In genomic region chr17:67170696-67171095, GRCm38 (mm10) we compare ENCODE assay signal across 17 mouse cellular contexts.
DNase-seq lines count a peak whose midpoint lies in the region; ATAC-seq and TF ChIP-seq lines count a peak whose summit lies in the region.
"Had no signal": no experiment of that assay in that cellular context is flagged by ENCODE, and none has a peak within 500 bp of the region (broad histone marks: within the 10 kb centered on the region; RNA-seq: fewer than 3 reads in every experiment).

No protein-coding gene starts in this region.

- no peak overlapping the region for H3K4me2 ChIP-seq in liver, postnatal 0 days (ENCODE audit: low read depth, low read length)
- H3K4me2 ChIP-seq in liver, embryonic 12.5 days, result no peak overlapping the region
- no peak overlapping the region for H3K4me2 ChIP-seq in midbrain, embryonic 13.5 days (replicated peaks)
- H3K4me2 ChIP-seq: limb, embryonic 12.5 days; lung, embryonic 15.5 days had no signal

- no peak overlapping the region for H3K4me3 ChIP-seq in liver, postnatal 0 days (ENCODE audit: low read depth, low read length)
- H3K4me3 ChIP-seq in liver, embryonic 12.5 days, result no peak overlapping the region
- H3K4me3 ChIP-seq in midbrain, embryonic 13.5 days (replicated peaks), result no peak overlapping the region
- H3K4me3 ChIP-seq: hindbrain, embryonic 10.5 days; limb, embryonic 12.5 days; lung, embryonic 15.5 days had no signal

- 69% methylated on average over 7 of the region's 7 CpGs for WGBS in liver, postnatal 0 days (ENCODE audit: insufficient replicate concordance)
- 58% methylated on average over 7 of the region's 7 CpGs for WGBS in liver, embryonic 12.5 days (ENCODE audit: insufficient replicate concordance)
- 71% methylated on average over 7 of the region's 7 CpGs for WGBS in midbrain, embryonic 13.5 days

- no peak for DNase-seq in liver, postnatal 0 days
- peak; percentile 70 to 82 for DNase-seq in heart, adult 9 months (ENCODE audit: low spot score in 2 of 2)
- peak; percentile 80 for DNase-seq in heart, postnatal 4 days
- DNase-seq in cerebellum, postnatal 4 days (ENCODE audit: low spot score in 2 of 2), result no peak
- DNase-seq in yolk sac, embryonic 10.5 days (ENCODE audit: low spot score), result no peak
- no peak for DNase-seq in frontal cortex, postnatal 36 days (ENCODE audit: low spot score in 2 of 2)
- DNase-seq: cerebellum, adult 11 months; layer of hippocampus, postnatal 36 days had no signal

- H3K27ac ChIP-seq in liver, postnatal 0 days (ENCODE audit: low read depth), result no peak overlapping the region
- no peak overlapping the region for H3K27ac ChIP-seq in liver, embryonic 12.5 days
- H3K27ac ChIP-seq in midbrain, embryonic 13.5 days, result no peak overlapping the region
- H3K27ac ChIP-seq: hindbrain, embryonic 10.5 days; limb, embryonic 12.5 days; lung, embryonic 15.5 days; stomach, postnatal 0 days had no signal

- no peak for TF ChIP-seq CTCF in liver, postnatal 0 days (IDR thresholded peaks at IDR 0.05; ENCODE audit: low read depth)

- no peak for TF ChIP-seq EP300 in liver, postnatal 0 days (IDR thresholded peaks at IDR 0.05; ENCODE audit: low read depth)

- no peaks in the 10 kb centered on the region for H3K9me3 ChIP-seq in liver, postnatal 0 days (ENCODE audit: low read length)
- no peaks in the 10 kb centered on the region for H3K9me3 ChIP-seq in liver, embryonic 12.5 days (replicated peaks)
- H3K9me3 ChIP-seq in midbrain, embryonic 13.5 days, result no peaks in the 10 kb centered on the region
- H3K9me3 ChIP-seq: hindbrain, embryonic 10.5 days; limb, embryonic 12.5 days; lung, embryonic 15.5 days had no signal

- no peaks in the 10 kb centered on the region for H3K4me1 ChIP-seq in liver, postnatal 0 days (ENCODE audit: insufficient read depth)
- H3K4me1 ChIP-seq in liver, embryonic 12.5 days, result no peaks in the 10 kb centered on the region
- H3K4me1 ChIP-seq in midbrain, embryonic 13.5 days (replicated peaks), result no peaks in the 10 kb centered on the region
- H3K4me1 ChIP-seq: hindbrain, embryonic 10.5 days; limb, embryonic 12.5 days; lung, embryonic 15.5 days had no signal

- 0 out of 2 replicates have a peak, but pooled peaks have one; percentile 15 for ATAC-seq in liver, postnatal 0 days
- no peak for ATAC-seq in liver, embryonic 12.5 days
- ATAC-seq in midbrain, embryonic 13.5 days, result no peak
- ATAC-seq: CD4-positive, CD25-positive, alpha-beta regulatory T cell, adult 4 months; forebrain, embryonic 16.5 days; intestine, postnatal 0 days had no signal

- H3K27me3 ChIP-seq in liver, postnatal 0 days (ENCODE audit: insufficient read depth, low read length), result no peaks in the 10 kb centered on the region
- H3K27me3 ChIP-seq in liver, embryonic 12.5 days (replicated peaks), result no peaks in the 10 kb centered on the region
- no peaks in the 10 kb centered on the region for H3K27me3 ChIP-seq in midbrain, embryonic 13.5 days
- H3K27me3 ChIP-seq: limb, embryonic 12.5 days; lung, embryonic 15.5 days had no signal

- H3K9ac ChIP-seq in liver, postnatal 0 days (replicated peaks), result no peak overlapping the region
- H3K9ac ChIP-seq in liver, embryonic 12.5 days, result no peak overlapping the region
- no peak overlapping the region for H3K9ac ChIP-seq in midbrain, embryonic 13.5 days (replicated peaks)
- H3K9ac ChIP-seq: limb, embryonic 12.5 days; lung, embryonic 15.5 days had no signal

- H3K36me3 ChIP-seq in liver, postnatal 0 days (replicated peaks; ENCODE audit: insufficient read depth, low read length), result no peaks in the 10 kb centered on the region
- H3K36me3 ChIP-seq in liver, embryonic 12.5 days, result no peaks in the 10 kb centered on the region
- H3K36me3 ChIP-seq in midbrain, embryonic 13.5 days, result no peaks in the 10 kb centered on the region
- H3K36me3 ChIP-seq: hindbrain, embryonic 10.5 days; limb, embryonic 12.5 days; lung, embryonic 15.5 days had no signal

Comparison
In these comparisons a context has a peak if more than half of its experiments do, and no peak if none do; other contexts are left out.
1. DNase-seq: peak in heart, adult 9 months (2 of 2) and heart, postnatal 4 days (single experiment); none in liver, postnatal 0 days (single experiment), cerebellum, postnatal 4 days (0 of 2), yolk sac, embryonic 10.5 days (single experiment) and frontal cortex, postnatal 36 days (0 of 2).